Mouse (Mus musculus) gastrocnemius, adult 18-20 months (tissue): ENCODE measurements at regions not wholly inside any gene's neighbourhood (a gene's known extent, or its start where the extent isn't known, plus 50 kb on each side); places are given as distances from the start of the nearest gene placed in this dataset.

Experiments
- DNase-seq: peaks from one replicate; pipeline ENCODE4 v3.0.0; 2021; ENCODE audit warnings: low spot score

GRCm38 (mm10) chr3:19458386-19458785 is 170.1 kb downstream of the 1700064H15Rik start:
- no peak for DNase-seq

- DNase-seq = no peak
These were observed 171.0 kb downstream of the 1700064H15Rik start for GRCm38 (mm10) chr3:19457431-19457830.

DNA sequence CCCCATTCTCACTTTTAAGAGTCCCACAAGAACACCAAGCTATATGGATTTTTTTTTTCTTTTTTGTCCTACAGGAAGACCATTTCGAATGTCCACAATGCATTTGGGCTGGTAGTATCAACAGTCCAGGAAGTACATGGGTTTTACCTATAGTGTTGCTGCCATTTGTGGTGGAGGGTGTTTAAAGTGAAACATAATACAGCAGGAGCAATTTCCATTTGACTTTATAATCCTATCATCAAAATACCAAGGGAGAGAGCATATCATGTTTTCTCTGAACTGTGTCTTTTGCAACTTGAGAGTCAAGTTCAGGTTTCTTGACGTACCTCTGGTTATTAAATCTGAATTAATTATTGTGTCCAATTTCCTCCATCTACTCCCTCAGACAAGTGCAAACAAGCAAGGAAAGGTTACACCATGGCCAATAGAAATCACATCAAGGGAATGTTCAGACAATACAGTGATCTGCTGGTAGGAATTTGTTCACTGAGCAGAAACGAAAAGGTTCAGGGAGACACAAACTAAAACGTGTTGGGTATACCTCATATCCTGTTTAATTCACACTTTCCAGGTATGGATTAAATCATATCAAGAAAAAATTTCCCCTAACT is 172.5 kb downstream of the 1700064H15Rik start:
- no peak for DNase-seq

GRCm38 (mm10) chr3:19451022-19451421 is 177.5 kb downstream of the 1700064H15Rik start:
- DNase-seq = peak; percentile 61

- no peak for DNase-seq
These were observed 179.5 kb downstream of the 1700064H15Rik start for GRCm38 (mm10) chr3:19448931-19449330.

GRCm38 (mm10) chr3:19448192-19448591 is 180.3 kb downstream of the 1700064H15Rik start:
- DNase-seq = no peak

GRCm38 (mm10) chr3:19447733-19448132 is 180.7 kb downstream of the 1700064H15Rik start:
- peak; percentile 6 for DNase-seq

- peak; percentile 39 for DNase-seq
These were observed 183.6 kb downstream of the 1700064H15Rik start for GRCm38 (mm10) chr3:19444914-19445313.

- DNase-seq = no peak
These were observed 186.7 kb downstream of the 1700064H15Rik start for GRCm38 (mm10) chr3:19441827-19442226.

DNA sequence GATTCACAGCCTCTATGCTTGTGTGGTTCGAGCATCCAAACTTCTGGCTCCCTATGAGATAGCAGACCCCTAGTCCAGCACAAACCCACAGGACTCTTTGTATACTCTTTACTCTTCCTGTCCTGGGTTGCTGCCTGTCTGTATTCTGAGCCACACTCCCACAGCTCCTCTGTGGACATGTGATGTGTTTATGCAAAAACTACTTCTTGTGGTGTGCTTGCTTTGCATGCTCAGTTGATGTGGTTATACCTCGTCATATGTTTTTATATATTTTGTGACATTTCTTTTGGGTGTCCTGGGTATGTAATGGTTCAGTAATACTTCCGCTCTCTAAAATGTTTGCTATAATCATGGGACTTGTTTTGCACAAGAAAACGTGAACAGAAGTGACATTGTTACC is 198.3 kb downstream of the 1700064H15Rik start:
- DNase-seq = no peak

DNA sequence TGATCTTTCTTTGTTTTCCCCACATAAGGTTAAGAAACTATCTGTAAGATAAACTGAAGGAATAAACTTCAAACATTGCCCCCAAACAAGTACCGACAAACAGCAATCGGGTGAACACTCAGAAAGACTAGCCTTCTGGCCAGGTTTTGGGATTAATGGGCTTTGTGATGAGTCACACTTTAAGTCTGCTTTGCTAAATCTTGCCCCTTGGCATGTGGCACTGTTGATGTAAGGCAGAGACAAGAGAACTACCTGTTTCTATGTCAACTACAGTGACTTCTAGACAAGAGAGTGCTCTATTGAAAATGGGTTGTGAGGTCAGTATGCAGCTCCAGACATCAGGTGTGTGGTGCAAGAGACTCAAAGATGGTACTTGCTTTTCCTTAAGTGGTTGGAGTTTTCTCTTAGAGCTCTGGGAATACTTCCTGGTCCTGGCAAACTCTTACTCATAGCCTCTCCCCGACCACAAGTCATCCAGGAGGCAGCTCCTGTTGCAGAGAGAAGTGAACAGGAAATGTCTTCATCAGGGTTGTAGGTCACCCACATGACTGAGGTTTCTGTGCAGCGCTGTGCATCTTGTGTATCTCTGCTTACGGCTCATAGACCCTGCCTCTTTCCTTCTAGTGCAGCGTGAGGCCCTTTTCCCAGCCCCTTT is 198.9 kb downstream of the 1700064H15Rik start:
- DNase-seq = no peak

DNA sequence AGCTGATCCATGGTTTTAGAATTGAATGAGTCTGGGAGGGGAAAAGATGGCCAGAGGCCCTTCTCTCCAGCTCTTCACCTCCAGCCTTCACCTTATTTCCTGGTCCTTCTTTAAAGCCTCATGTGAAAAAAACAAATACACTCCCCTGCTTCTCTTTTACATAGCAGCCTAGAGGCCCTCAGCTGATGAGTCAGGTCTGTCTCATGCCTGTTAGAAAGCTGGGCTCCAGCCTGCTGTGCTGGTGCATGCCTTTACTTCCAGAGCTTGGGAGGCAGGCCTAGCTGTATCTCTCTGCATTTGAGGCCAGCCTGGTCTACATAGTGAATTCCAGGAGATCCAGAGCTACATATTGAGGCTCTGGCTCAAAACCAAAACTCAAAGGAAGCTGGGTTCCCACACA is 199.5 kb downstream of the 1700064H15Rik start:
- DNase-seq = no peak

DNA sequence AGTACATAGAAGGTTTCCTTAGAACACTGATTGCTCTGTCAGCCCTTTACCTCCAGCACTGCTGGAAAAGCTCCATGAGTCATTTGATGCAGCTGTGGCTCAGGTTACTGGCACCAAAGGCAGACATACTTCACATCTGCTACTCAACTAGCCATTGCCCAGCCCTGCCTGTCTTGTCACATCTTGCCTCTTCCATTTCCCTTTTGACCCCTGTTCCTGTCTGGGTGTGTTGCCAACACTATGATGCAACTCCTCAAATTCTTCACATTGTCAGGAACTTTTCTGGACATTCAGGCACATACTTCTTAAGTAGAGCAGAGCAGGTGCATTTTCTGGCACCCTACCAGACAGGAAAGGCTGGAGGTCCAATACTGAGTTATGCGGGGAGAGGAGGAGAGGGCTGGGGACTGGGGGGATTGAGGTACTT is 202.3 kb downstream of the 1700064H15Rik start:
- peak; percentile 43 for DNase-seq

GRCm38 (mm10) chr3:19425322-19425721 is 203.2 kb downstream of the 1700064H15Rik start:
- DNase-seq = no peak

DNA sequence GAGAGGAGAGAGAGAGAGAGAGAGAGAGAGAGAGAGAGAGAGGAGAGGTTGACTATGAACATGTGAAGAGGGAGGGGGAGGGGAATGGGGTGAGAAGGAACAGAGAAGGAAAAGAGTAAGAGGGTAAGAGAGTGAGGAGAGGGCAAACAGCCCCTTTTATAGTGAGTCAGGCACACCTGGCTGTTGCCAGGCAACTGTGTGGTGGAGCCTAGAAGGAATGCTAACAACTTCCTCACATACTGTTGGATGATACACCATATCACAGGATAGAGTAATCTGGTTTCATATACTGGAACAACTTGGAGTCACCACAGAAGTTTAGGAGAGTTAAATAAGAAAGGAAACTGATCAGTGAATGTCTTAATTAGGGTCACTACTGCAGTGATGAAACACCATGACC is 204.1 kb downstream of the 1700064H15Rik start:
- DNase-seq = no peak

GRCm38 (mm10) chr3:19421430-19421944 is 207.0 kb downstream of the 1700064H15Rik start:
- no peak for DNase-seq

DNA sequence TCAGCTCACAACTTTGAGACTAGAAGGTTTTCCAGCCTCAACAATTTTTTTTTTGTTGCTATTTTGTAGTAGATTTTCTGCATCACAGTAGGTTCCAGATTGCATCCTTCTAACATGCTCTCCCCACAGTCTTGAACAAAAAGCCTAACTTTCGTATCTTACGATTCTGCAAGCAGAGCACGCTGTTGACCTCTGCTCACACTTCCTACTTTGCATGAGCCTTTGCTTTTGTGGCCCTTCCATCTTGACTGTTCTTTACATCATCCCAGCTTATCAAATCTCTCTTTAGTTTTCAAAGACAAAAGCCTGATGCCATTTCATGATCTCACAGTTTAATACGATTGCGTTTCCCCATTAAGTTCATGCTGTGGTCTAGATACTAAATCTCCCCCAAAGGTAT is 207.6 kb downstream of the 1700064H15Rik start:
- DNase-seq = no peak

GRCm38 (mm10) chr3:19410938-19411515 is 217.4 kb downstream of the 1700064H15Rik start:
- no peak for DNase-seq

- DNase-seq = no peak
These were observed 220.2 kb downstream of the 1700064H15Rik start for GRCm38 (mm10) chr3:19408283-19408682.

DNA sequence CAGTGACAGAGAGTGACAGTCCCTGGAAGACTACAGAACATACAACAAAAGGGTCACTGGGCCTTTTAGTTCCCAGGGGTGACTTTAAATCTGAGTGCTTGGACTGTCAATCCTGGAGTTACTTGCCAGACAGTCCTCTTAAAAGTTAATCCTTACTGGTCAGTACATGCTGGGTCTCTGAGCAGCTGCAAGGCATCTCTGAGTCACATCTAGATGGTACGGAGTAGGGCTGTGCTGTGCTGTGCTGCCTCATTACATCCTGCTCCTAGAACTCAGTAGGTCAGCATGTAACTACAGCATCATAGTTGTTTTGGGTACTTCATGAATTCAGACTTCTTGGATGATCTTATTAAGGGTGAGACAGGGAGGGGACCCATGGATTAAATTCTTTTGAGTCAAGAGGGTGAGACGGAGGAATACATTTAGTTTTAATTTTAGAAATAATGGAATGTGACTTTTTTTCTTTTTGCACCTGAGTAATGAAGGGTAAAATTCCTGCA is 220.8 kb downstream of the 1700064H15Rik start:
- no peak for DNase-seq

DNA sequence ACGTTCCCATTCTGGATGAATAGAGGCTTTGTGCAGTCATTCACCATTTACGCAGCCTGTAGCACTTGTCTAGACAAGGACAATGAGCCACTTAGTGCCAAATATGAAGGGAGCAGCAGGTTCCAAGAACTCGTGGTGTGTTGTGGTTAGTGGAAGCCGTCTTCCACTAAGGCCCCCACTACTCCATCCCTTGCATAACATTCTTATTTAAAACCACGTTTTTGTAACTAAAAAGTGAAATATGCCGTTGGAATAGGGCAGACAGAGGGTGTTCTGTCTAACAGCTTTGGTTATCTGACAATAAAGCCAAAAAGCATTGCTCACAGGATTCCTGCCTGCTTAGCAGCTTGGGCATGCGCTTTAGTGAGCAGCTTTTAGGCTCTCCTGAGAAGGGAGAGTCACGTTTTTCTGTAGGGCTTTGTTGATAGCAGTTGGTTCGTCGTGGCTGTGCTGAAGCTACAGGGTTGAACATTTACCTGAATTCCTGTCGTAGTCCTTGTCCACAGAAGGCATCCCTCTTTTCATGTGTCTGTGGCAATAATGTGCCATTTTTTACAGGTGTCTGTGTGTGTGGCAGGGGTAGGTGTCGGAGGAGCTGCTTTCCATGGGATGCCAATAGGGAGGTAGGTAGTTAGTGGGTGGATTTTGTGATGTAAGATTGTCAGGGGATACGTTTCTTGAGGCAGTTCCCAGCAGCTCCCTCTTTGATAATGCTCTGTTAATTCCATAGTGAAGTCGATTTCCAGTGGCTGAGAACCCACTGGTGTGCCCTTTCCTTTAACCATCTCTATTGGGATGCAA is 221.9 kb downstream of the 1700064H15Rik start:
- DNase-seq = no peak

GRCm38 (mm10) chr3:19385675-19386074 is 242.8 kb downstream of the 1700064H15Rik start:
- no peak for DNase-seq
